Mouse (Mus musculus) CD8-positive naive resting alpha-beta T cell, adult 2 months (primary cell): ENCODE measurements around the gene Cxcr4.
"Not testable (repeated sequence)": the region's sequence is repeated elsewhere in the genome, so short reads cannot be mapped to it uniquely, and the experiment has no call there.

Experiments
- DNase-seq, 2 experiments: peaks; one replicate each; pipeline ENCODE4 v3.0.0; 2022; ENCODE audit warnings: low read depth in 2 of 2, low spot score in 2 of 2

The Cxcr4 gene

DNA sequence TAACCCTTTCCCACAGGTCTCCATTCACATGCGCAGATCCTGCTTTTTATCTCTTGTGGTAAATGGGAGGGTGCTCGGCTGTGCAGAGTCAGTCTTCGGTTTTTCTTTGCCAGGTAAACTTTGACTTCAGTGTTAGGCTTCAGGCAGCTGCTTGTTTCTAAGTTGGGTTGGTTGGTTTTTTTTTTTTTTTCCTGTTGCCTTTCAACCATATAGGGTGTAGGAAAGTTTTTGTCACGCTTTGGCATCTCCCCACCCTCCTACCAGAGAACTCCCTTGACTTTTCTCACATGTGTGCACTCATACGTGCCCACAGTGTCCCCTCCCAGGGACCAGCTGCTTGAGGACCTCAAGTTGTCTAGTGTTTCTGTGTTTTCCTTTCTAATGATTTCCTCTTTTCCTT is 9.2 kb upstream of the Cxcr4 start:
- peak; percentile 60 to 63 for DNase-seq

DNA sequence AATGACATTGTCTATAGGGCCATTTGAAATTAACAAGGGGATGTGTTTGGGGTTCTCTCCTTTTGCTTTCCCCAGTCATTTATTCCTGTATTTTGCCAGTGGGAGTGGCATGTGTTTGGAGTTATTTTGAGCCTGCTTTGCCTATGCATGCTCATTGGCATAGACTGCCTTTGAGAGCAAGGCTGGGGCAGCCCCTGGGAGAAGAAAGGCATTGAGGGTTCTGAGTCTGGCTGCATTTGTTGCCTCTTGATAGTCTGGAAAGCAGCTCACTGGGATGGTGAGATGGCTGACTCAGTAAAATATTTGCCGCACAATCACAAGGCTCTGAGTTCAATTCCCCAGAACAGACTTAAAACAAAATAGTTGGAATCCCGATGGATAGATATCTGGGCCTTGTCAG is 8.5 kb upstream of the Cxcr4 start:
- DNase-seq: no peak

DNA sequence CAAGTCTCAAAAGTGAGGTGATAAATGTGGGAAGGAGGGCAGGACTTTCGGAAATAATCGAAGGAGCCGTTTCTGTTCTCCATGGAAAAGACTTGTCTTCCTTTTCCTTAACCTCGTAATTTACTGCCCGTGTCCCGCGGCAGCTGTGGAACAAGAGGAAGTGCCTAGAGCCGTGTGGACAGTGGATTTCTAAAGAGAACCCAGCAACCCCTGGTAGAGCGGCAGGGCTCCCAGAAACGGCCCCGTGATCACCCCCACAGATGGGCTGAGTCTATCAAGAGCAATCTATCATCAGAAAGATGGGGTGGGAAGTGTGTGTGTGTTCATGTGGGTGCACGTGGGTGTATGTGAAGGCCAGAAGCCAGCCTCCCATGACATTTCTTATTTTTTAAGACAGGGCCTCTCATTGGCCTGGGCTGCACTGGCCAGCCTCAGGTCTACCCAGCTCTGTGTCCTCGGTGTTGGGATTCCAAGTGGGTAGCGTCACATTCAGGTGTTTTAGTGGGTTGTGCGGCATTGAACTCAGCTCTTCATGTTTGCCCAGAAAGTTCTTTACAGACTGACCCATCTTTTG is 5.2 kb upstream of the Cxcr4 start:
- DNase-seq: no peak

DNA sequence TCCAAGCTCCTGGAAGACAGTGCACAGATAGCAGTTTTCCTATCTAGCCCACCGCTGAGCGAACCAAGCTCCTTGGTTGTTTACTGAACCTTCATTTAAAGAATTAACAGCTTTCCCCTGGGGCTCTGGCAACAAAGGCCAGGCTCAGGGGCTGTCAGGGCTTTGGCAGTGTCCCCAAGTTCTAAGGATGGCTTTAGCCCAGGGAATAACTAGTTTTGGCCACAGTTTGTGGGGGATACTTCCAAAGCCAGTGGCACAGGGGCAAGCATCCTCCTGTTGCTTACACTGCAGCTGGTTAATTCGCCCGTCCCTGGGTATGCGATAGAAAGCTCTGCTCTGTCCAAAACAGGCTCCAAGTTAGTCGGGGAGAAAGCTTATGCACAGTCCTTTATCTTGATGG is 3.4 kb upstream of the Cxcr4 start:
- DNase-seq: no peak

DNA sequence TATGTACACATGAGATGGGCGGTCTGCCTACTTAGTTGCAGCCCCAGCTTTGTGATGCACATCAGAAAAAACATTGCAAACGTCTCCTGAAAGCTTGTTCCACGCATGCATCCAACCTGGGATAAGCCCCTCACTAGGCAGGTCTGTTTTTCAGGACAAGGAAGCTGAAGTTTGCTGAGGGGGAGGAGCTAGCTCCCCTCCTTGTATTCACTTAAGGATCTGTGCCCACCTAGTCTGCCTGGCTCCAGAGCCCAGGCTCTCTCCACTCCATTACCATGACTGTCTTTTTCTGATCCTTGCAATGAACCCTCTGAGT is 3.0 kb upstream of the Cxcr4 start:
- no peak for DNase-seq

DNA sequence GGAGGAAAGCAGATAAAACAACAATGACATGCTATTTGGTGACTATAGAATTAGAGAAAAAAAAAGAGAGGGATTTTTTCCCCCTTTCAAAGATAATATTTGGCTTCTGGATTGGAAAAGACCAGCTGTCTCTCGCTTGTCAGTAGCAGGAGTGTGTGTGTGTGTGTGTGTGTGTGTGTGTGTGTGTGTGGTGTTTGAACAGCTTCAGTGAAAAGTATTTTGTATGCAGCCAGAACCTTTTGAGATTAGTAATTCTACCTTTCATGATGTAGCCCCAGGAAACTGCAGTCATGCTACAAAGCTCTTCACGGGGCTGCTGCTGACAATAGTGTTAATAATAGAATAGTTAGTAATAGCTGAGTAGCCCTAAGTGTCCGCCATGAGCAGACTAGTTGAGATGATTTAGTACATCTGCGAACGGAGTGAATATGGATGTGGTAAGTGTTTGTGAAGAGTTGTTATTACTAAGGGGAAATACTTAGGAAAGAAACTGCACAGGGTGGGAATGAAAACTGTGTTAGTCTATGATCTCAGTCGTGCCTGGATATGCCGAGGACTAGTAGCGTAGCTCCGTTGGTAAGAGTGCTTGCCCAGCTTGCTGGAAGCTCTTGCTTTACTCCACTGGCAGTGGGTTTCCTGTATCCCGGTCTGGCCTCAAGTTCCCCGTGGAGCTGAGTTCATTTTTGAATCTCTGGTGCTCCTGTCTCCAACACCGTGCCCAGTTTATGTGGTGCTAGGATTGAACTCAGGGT is 2.4 kb upstream of the Cxcr4 start:
- no peak for DNase-seq

DNA sequence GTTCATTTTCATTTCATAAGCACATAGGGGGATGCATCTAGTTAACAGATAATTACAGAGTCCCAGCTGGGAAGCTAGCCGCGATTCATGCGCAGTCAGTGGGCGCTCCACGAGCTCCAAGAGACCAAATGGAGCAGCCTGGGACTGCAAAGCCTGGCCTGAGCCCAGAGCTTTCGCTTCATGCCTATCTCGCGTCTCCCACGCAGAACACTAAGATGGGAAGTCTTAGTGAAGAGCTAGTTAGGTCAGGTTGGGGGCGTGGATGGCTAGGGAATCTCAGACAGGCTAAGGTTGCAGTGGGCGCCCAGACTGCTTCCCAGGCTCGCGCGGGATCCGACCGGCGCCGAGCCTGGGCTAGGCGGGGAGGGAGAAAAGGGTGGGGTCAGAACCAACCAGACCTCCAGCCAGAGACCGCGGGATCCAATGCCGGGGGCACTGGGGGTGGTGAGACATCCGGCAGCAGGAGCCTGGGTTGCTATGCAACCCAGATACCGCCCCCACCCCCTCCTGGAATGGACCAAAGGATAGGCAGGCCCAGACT is 938 bp upstream of the Cxcr4 start:
- no peak for DNase-seq

DNA sequence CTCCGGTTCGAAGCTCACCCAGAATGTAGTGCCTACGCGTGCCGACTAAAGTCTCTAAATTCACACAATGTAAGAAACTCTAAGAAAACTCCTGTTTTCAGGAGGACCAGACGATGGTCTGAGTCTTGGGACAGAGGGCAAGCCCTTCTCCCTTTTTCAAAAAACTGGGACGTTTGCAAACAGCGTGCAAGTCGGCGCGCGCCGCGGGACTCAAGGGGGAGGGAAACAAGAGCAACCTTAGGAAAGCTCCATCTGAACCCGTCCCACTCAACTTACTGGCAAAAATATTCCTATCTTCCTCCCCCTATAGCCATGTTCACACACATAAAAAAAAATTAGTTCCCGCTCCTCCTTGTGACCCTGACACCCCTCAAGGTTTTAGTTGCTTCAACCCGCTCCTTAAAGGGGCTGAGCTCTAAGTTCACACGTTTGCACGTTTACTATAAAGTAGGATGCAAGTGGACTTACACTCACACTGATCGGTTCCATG is 327 bp downstream of the Cxcr4 start:
- peak in 1 of 2 experiments; percentile 57 for DNase-seq

DNA sequence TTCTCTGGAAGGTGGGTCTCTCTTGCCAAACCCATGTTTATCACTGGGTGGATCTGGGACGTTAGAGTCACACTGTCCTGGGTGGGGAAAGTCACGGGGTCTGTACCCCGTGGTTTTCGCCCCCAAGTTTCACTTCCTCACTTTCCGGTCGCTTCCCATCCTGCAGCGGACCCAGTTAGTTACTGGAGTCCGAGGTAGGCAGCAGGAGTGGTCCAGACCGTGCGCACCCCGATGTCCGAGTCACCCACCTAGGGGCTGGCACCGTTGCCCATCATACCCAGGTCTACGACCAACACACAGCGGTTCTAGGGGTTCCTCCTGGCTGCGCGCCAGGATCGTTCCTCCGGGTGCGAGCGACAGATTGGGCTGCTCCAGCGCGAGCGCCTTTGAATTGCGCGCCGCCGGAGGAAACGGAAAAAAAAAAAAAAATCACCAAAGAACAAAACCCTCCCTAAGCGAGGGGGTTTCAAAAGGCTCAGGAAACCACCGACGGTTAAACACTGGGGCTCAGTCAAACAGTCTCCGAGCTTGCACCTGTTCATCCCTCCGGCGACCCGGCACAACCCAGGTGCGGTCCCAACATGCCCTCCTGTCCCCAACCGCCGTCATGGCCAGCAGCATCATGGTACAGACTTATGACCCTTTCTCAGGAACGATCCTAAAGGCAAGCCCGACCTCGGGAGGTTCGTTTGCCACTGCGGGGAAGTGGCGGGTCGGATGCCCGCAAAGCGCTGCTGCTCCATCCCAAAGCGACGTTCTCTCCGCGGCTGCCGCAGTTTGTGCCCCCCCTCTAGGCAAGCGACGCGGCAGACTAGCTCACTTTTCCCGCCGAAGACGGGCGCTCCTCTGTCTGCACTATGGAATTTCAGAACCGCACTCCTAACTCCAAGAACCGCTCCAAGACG is 1.0 kb downstream of the Cxcr4 start:
- peak; percentile 83 to 87 for DNase-seq

DNA sequence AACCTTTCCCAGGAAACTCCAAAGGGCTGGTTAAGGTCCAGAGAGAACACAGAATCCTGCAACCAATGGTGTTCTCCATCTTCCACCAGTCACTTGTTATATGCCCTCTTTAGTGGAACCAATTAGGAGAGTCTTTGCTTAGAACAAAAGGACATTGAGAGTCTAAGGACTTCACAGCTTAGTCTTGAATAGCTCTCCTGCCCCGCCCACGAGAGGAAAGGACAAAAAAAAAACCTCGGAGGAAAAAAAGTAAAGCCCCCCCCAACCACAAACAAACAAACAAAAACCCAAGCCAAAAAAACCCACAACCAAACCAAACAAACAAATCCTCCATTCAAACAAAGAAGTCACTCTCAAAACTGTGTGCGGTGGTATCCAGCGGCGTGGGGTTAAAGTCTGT is 2.1 kb downstream of the Cxcr4 start:
- DNase-seq: no peak

DNA sequence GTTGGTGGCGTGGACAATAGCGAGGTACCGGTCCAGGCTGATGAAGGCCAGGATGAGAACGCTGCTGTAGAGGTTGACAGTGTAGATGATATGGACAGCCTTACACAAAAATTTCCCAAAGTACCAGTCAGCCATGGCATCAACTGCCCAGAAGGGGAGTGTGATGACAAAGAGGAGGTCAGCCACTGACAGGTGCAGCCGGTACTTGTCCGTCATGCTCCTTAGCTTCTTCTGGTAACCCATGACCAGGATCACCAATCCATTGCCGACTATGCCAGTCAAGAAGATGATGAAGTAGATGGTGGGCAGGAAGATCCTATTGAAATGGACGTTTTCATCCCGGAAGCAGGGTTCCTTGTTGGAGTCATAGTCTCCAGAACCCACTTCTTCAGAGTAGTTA is 2.6 kb downstream of the Cxcr4 start:
- no peak for DNase-seq

DNA sequence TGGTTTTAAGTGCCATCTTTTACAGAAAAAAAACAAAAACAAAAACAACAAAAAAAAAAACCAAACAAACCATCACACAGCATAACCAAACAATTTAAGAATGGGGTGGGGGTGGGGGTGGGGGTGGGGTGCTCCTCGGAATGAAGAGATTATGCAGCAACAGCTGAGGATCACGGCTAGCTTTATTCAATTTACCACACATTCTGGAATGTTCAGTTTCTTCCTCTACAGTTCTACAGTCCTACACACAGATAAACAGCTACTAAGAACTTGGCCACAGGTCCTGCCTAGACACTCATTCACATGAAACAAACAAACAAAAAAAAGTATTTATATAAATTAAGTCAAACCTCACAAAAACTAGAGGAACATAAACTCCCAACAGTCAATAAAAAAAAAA is 3.8 kb downstream of the Cxcr4 start:
- DNase-seq: no peak

DNA sequence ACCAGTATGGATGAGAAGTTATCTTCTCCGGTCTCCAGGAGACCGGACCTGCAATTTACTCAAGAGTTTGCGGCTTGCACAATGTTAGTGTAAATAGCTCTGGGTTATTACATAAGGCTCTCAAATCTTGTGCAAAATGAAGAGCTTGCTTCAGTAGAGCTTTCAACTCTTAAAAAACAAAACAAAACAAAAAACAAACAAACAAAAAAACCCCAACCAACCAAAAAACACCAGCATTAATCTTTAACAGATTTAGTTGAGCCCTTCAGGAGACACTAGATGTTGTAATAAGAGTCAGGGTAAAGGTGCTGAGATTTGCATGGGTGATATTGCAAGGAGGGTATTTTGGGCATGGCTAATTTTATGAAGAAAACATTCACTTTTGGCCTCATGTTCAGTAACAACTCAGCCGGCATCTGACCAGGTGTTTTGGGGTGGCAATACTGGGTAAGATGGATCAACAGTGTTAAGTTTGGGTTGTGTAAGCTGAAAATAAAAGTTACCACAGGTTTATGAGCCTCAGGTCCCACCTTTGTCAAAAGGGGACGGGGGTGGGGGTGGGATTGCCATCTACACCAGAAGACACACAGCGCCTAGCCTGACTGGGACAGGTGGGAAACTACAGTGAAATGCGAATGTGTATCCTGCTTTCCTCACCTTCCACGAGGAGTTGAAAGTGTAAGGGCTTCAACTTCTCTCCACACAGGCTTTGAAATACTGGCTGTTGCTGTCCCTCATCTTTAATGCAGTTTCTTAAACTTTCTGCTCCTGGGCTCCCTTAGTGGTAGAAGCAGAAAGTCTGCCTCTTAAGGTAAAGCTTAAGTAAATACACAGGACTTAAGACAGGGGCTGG is 4.9 kb downstream of the Cxcr4 start:
- DNase-seq: no peak

DNA sequence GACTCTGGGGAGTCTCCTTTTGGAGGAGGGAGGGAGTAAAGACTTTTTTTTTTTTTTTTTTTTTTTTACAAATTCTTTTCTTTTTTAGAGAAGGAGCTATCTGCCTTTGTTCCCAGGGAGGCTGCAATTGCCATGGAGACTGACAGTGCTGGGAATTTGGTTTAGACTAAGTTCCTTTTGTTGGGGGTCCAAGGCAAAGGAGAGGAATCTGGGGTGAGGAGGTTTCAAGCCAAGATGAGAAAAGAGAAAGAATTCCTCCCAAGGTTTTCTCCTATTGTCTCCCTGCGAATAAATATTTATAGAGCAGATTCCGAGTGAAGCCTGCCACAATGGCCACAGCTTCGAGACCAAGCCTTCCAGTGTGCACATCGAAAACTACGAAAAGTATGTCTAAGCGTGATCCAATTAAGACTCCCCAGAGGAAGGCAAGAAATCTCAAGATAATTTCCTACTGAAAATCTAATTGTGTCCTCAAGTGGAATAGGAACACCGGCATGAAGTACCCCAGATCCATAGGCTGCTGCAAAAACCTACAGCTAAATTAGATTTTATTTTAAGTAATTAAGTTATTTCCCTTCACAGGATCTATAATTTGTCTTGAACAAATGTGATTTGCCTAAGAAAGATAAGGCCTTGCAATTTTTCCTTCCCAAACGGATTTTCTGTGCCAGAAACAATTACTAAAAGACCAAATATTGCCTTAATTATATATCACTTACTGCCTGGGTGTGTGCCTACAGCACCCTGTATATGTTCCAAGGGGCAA is 5.7 kb downstream of the Cxcr4 start:
- no peak for DNase-seq

DNA sequence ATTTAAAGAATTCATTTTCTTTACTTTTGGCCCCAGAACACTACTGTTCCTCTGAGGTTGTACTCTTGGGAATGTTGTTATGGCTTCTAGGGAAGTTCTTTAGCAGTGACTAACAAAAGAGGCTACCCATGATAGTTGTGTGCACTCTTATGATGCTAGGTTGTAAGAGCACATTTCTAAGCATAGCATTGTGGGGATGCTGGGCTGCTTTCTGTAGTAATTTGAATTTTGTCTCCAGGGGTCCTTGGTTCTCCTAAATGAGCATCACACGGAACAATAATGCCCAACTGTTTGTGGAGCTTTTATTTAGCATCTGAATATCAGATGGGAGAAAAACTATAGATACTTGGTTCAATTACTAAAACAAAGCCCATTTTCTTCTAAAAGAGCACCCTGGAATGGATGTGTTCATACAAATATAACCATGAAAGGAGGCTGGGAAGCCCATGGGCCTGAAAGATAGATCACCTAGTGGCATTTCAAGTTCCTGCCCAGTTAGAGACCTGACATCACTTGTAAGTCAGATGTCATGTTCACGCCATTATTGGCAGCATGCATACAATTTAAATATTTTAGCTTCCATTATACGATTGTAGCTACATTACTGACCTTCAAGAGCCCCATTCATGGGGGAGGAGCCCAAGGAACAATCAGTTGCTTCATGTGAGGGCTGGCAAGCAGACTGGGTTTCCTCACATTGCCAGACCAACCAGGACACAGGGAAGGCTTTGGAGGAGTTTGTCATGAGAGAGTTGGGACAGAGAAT is 6.5 kb downstream of the Cxcr4 start:
- no peak for DNase-seq

DNA sequence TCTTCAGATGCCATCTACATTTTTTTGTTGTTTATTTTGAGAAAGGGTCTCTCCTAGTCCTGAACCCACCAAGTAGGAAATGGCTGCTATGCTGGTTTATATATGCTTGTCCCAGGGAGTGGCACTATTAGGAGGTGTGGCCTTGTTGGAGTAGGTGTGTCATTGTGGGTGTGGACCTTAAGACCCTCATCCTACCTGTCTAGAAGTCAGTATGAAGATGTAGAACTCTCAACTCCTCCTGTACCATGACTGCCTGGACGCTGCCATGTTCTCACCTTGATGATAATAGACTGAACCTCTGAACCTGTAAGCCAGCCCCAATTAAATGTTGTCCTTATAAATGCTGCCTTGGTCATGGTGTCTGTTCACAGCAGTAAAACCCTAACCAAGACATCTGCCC is 7.4 kb downstream of the Cxcr4 start:
- DNase-seq: not testable (repeated sequence)

DNA sequence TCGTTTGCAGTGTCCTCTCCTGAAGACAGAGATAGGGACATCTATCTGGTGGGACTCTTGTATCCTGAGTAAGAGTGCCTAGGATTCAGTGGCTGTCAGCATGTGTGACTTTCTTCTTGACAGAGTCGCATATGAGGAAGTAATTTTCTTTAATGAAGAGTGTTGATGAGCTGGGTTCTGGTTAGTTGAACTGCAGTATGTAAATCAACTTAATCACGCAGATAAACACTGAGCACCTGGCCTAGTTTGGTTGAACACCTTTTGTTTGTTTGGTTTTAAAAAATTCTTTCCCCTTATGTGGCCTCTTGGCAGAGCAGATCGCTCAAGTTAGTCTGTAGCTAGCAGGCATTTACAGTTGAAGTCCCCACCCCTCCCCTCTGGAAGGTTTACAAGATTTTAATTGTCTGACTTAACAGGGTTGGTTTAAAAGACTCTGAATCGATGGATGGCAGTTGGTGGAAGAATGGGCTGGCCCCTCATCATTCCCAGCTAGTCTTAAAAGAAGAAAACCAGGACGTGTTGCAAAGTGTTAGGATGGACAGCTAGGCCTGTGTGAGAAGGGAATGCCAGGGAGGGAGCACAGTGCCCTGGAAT is 8.7 kb downstream of the Cxcr4 start:
- no peak for DNase-seq

DNA sequence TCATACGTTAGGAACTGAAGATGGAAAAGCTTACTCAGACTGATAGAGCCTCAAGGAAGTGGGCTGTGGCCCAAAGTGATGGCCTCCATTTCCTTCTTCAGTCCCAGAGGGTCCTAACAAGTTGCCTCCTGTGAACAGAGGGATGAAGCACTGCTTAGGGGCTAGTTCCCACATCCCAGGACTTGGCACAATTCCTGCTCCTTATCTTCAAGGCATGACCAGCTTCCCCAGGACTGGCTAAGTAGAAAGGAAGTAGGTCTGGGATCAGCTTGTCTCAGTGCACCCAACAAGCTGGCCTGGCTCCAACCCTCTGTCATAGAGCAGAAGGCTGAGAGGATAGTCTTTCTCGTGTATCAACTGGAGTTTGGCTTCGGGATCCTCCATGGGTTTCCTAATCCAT is 11.8 kb downstream of the Cxcr4 start:
- DNase-seq: no peak

DNA sequence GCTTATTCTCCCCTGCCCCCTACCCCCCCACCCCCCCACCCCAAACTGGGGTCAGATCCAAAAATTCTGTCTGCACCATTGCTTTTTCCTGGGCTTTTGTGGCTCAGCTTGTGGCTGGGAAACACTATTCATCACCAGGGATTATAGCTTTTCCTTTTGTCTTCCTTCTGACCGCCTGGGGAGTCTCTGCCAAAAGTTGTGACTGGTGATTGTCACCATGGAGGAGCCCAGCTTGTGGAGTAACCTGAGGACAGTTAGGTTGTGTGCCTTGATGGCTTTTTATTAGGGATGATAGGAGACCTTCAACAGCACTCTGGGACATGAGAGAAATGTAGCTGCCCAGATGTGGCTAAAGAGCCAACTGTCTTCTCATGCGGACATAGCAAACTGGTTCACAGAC is 13.6 kb downstream of the Cxcr4 start:
- DNase-seq: no peak
